Mouse (Mus musculus) urinary bladder, postnatal 14 days (tissue): ENCODE results near the gene Ccdc174.
A peak's percentile ranks its signal among the peaks of the same experiment; 100 is the strongest.
"Not testable (repeated sequence)": the region's sequence is repeated elsewhere in the genome, so short reads cannot be mapped to it uniquely, and the experiment has no call there.

Experiments
- DNase-seq: peaks from one replicate; pipeline ENCODE4 v3.0.0; 2021; ENCODE audit warnings: low spot score

The Ccdc174 gene

GRCm38 (mm10) chr6:91877885-91878651 lies at the start of gene Ccdc174:
TSS of gene Ccdc174 (plus strand) at chr6:91878053.
- DNase-seq = peak; percentile 93

DNA sequence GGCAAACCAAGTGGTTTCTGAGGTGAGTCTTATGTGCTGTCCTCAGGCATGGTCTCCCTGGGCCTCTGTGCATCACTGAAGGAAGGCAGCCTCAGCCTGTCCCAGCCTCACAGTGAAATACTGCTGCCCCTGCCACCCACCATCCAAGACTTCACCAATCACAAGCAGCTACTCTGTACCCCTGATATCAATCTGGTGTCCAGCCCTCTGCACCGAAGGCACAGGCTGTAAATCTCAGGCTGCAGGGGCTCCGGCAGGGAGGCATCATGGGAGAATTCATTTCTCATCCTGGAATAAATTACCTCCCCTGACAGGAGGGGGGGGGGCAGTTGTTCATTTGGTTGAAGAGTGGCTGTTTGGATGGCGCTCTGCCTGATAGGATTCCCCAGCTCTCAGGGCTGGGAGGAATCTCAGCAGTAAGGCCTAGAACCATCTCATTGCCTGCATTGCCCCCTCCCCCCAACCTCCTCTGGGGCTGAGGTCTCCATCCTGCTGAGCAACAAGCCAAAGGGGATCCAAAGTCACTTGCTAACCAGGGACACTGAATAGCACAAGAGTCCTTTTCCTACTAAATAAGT lies 44.9 kb upstream of the Ccdc174 start:
- no peak for DNase-seq

- DNase-seq = peak; percentile 66
These were observed 38.6 kb upstream of the Ccdc174 start for GRCm38 (mm10) chr6:91839010-91839871.

DNA sequence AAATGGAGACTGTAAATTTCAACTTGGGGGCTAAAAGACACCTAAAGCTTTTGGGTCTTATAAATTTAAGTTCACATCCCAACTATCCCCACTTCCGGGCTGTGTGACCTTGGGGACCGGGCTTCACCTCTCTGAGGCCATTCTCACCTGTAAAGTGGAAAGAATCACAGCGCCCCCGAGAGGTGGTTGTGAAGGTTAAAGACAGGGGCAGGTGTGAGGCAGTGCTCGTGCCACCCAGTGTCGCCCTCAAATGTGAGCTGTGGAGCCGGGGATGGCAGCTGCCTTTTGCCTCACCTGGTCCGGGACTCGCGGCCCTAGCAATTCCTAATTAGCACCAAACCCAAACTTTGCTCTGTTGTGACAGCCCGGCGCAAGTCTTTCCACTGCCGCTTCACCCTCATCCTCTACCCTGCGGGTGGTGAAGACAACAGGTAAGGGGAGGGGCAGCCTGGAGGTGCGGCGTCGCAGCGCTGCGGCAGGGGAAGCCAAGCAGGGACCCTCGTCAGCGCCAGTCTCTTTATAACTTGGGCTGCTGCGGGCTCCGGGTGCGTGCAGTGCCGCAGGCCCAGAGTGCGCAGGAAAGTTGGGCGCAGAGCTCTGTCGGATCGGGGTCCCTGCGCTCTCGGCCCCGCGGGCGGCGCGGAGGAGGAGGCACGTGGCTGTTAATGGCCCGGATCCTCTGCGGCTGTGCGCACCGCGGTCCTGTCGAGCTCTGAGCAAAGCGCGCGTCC lies 34.8 kb upstream of the Ccdc174 start:
- DNase-seq = no peak

DNA sequence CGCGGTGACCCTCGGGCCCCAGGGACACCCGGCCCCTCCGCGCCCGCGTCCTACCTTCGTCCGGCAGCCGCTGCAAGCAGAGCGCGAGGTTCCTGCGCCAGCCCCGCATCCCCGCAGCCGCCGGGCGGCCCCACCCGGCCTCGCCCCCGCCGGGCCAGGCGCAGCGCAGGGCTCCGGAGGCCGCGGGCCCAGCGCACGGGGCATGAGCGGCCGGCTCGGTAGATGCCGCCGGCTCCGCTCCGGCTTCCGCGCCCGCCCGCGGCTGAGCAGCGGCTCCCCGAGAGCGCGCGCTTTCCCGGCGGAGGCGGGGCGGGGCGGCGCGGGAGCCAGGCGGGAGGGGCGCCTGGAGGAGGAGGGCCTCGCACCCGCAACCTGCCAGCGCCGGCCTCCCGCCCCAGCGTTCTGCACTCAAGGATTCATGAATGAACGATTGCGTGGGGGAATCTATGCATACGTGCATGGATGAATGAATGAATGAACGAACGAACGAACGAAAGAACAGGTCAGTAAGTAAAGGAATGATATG lies 34.2 kb upstream of the Ccdc174 start:
- no peak for DNase-seq

DNA sequence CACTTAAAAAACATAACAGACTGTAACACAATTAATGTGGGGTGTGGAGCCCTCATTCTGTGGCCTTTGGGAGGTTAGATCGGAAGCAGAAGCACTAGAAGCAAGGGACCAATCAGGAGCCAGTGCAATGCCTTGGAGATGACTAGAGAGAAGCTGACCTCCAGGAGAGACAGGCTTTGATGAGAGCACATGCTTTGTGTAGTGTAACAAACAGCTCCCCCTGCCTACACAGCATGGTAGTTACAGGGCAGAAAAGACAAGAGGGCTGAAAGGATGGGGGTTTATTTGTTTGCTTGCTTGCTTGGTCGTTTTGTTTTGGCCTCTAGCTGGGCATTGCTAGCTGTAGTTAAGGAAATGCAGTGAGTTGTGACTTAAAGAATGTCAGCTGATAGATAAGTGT lies 25.3 kb upstream of the Ccdc174 start:
- DNase-seq = no peak

DNA sequence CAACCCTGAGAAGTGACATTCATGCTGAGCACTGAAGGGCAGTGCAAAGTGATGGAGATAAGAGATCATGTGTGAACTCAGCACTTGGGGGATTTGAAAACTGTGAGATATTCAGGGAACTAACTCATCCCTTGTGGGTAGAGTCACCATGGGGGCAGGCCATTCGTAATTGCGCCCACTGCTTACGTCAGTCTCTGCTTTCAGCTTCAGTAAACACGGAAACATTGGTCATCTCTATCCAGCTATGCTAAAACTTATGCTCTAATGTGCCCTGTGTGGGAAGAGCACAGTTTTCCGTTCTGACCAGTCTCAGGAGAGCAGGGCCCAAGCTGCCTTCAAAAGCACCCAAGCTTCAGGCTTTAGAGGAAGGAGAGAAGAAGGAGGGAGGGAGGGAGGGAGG lies 19.5 kb upstream of the Ccdc174 start:
- DNase-seq = no peak

DNA sequence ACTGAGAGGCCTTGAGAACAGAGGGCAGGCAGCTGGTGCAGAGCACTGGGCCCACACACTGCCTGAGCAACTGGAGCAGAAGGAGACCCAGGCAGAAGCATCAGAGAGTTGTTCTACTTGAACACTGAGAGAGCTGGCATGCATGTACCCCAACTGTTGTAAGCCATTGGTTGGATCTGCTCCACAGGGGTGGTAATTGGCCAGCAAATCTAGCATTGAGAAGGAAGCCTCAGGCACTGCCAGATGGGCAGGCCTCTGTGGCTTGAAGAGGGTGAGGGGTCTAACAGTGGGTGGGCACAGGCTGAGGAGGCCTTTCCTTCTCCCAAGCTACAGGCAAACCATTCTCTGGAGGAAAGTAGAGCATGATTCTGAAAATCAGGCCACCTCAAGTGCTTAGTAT lies 15.0 kb upstream of the Ccdc174 start:
- DNase-seq = no peak

DNA sequence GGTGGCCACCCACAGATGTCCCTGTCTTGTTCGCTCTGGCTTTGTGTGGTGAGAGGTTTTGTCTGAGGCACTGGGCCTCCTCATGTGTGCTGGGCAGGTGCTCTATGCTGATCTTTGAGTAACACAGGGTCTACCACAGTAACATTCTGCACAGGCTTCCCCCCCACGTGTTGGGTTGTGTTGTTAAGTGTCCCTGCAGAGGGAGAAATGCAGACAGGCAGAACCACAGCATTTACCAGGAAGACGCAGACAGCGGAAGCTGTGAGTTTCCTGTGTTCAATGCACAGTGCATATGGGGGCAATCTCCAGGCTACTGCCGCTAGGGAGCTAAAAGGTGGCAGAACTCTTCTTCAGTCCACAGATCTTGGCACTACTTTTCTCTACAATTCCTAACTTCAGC lies 13.3 kb upstream of the Ccdc174 start:
- DNase-seq = no peak

DNA sequence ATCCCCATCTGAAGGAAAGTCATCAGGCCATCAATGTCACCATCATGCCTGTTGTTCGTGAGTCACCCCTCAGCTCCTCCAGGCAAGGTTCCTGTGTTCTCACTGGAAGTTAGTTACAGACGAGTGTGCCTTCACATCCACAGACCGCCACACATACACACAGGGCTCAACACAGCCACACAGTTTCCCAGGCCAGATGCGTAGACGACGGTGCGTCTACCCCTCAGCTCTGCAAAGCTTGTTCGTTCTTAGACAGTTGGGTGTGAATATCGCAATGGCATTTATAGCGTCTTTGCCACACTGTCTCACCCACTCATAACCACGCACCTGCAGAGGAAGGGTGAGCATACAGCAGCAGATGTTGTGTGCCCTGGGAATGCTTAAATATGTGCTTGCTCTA lies 12.3 kb upstream of the Ccdc174 start:
- DNase-seq = no peak

- DNase-seq = no peak
These were observed 9.8 kb upstream of the Ccdc174 start for GRCm38 (mm10) chr6:91868091-91868490.

DNA sequence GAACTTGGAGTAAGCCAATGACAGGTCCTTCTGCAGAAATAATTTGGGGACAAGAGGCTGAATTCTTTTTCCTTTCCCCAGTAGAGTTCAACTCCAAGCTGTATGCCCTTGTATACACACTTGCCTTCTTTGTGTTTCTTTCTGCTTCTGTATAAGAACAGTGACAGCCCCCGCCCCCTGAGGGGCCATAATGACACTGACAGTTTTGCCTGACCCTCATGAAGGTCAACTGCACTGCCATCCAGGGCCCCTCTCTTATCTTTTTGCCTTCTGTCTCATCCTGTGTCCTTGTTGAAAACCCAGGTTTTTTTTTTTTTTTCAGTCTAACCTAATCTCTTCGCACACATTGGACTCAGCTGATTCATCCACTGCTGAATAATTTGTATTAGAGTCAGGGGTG lies 5.1 kb upstream of the Ccdc174 start:
- no peak for DNase-seq

DNA sequence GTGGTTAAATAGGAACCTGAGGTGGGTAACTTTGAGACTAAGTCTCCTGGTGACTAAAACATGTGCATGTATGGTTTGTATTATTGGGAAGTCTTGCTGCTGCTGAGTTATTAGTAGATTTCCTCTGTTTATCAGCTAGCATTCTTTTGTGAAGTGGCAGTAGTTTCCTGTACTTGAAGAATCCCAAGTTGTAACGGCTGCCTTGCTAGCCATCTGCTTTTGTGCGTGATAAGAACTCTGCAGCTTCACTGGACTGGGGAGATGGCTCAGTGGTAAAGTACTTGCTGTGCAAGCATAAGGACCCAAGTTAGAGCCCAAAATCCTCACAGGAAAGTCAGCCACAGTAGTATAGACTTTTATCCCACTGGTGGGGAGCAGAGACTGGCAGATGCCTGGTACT lies 6.0 kb downstream of the Ccdc174 start:
- no peak for DNase-seq

DNA sequence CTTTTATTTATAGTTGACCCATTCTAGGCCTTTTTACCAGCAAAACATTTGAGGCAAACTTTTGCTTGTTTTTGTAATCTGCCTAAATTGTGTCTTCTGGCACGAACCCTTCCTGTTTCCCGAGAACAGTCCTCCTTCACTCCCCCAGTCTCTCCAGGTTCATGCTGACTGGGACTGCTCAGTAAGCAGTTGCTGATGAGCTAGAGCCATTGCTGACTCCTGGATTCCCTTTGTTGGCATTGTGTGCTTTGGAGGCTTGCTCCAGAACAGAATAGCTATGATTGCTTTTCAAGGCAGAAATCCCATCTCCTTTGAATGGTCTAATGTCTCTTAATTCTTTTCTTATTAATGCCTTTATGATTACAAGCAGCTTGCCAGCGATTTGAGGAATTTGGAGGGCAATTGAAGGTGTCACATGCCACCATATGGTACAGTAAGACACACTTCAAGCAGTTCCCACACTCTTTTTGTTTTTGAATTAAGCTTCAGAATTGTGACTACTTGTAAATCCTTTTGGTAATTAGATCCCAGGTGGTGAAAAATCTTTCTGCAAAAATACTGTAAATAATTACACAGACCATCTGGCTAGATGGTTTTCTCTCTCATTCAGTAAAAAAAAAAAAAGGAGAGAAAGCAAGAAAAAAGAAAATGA lies 11.5 kb downstream of the Ccdc174 start:
- DNase-seq = no peak

- no peak for DNase-seq
These were observed 12.8 kb downstream of the Ccdc174 start for GRCm38 (mm10) chr6:91890615-91891014.

DNA sequence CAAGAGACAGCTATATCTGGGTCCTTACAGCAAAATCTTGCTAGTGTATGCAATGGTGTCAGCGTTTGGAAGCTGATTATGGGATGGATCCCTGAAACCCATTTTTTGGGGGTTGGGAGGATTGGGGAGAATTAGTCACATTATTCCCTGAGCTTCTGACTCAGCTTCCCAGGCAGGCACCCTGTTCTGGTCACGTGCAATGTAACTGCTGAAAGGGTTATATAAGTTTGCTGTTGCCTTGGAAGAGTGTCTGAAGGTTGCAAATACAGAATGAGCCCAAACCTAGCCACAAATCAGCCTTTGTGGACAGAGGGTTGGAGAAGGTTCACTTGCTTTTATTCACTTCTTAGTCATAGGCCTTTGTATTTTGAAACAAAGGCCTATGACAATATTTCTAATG lies 13.9 kb downstream of the Ccdc174 start:
- DNase-seq = no peak

GRCm38 (mm10) chr6:91896783-91897182 lies 18.9 kb downstream of the Ccdc174 start:
- DNase-seq = no peak

DNA sequence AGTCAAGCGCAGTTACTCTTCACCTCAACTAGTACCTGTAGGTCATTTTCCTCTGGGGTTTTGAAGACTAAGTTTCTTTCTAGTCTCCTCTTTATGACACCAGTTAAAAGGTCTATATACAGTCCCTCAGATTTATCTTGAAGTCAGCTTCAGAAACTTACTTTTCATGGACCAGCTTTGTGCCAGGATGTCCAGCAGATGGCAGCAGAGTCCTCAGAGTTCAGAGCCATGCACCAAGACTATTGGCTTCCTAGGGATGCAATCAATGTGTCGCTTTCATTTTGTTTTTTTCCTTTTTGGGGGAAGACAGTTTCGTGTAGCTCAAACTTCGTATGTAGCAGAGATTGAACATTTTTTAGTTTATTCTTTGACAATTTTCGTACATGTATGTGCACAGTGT lies 23.7 kb downstream of the Ccdc174 start:
- DNase-seq = peak; percentile 75

- not testable (repeated sequence) for DNase-seq
These were observed 24.7 kb downstream of the Ccdc174 start, which contains the start of gene 4930590J08Rik for GRCm38 (mm10) chr6:91902509-91902908. TSS of gene 4930590J08Rik (plus strand) at chr6:91902809.

GRCm38 (mm10) chr6:91914011-91914410 lies 36.2 kb downstream of the Ccdc174 start:
- no peak for DNase-seq

DNA sequence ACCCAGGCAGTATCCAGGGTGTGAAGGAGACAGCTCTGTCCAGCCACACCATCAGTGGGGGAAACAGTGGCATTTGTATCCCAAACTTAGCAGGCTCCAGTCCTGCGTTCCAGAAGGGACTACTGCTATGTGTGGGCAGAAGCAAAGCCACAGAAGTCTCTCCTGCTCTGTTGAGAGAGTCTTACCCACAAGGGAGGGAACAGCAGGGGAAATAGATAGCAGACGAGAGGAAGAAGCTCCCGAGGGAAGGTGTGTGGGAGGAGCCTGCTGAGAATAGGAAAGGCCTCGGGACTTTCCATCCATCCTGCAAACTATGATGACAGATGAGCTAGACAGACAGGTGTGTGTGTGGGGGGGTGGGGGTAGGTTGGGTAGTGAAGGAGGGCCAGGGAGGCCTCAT lies 39.4 kb downstream of the Ccdc174 start:
- DNase-seq = no peak
